Comparison of ENCODE assay signal across 8 mouse cellular contexts in genomic region chr14:31233996-31234591, GRCm38 (mm10). TPM values are rescaled to one million over a fixed set of nuclear protein-coding genes. Genes with fewer than 3 reads are reported as not detected.
DNase-seq lines count a peak whose midpoint lies in the region; ATAC-seq and TF ChIP-seq lines count a peak whose summit lies in the region.

No protein-coding gene starts in this region.

- ATAC-seq in common myeloid progenitor, adult 5-6 weeks (replicated peaks; ENCODE audit: low read depth, poor library complexity, severe bottlenecking), result peak; percentile 89
- no peak for ATAC-seq in intestine, postnatal 0 days
- ATAC-seq in midbrain, embryonic 12.5 days (ENCODE audit: low FRiP score, low read depth), result peak; percentile 49; the same call in 1 of the 2 replicates

- no peaks in the 10 kb centered on the region for H3K4me1 ChIP-seq in intestine, postnatal 0 days (replicated peaks; ENCODE audit: control insufficient read depth, insufficient read depth, low read length)
- H3K4me1 ChIP-seq in midbrain, embryonic 12.5 days, result no peaks in the 10 kb centered on the region

- H3K27ac ChIP-seq in intestine, postnatal 0 days (ENCODE audit: low read depth, low read length), result no peak overlapping the region
- no peak overlapping the region for H3K27ac ChIP-seq in midbrain, embryonic 12.5 days (replicated peaks)

- H3K4me2 ChIP-seq in intestine, postnatal 0 days (replicated peaks; ENCODE audit: low read depth), result no peak overlapping the region
- no peak overlapping the region for H3K4me2 ChIP-seq in midbrain, embryonic 12.5 days (replicated peaks)

- WGBS in intestine, postnatal 0 days, result 15% methylated on average over 11 of the region's 11 CpGs
- 24% methylated on average over 11 of the region's 11 CpGs for WGBS in midbrain, embryonic 12.5 days

- peaks cover 6% of the 10 kb centered on the region; the same call in 1 of the 2 replicates for H3K36me3 ChIP-seq in intestine, postnatal 0 days (ENCODE audit: control insufficient read depth, insufficient read depth)
- no peaks in the 10 kb centered on the region for H3K36me3 ChIP-seq in midbrain, embryonic 12.5 days

- no peaks in the 10 kb centered on the region for H3K27me3 ChIP-seq in intestine, postnatal 0 days (replicated peaks; ENCODE audit: control insufficient read depth, insufficient read depth, low read length)
- no peaks in the 10 kb centered on the region for H3K27me3 ChIP-seq in midbrain, embryonic 12.5 days

- peak; percentile 78 for DNase-seq in 3T3-L1 (ENCODE audit: low read depth, low spot score)
- peak; percentile 73 to 93 for DNase-seq in adrenal gland, adult (ENCODE audit: inconsistent age in 2 of 2, low spot score in 1 of 2)
- DNase-seq in gastrocnemius, postnatal 25 days, result peak; percentile 50
- DNase-seq in left cerebral cortex, postnatal 36 days (ENCODE audit: low spot score in 2 of 2), result peak; percentile 77 to 86
- DNase-seq in skeletal muscle tissue, adult 2 months (ENCODE audit: low read depth, low spot score), result peak; percentile 60

- no peak overlapping the region for H3K4me3 ChIP-seq in intestine, postnatal 0 days (ENCODE audit: low read depth, low read length)
- no peak overlapping the region for H3K4me3 ChIP-seq in midbrain, embryonic 12.5 days

- TF ChIP-seq CTCF in intestine, postnatal 0 days (IDR thresholded peaks at IDR 0.05; ENCODE audit: low read depth), result peak; percentile 96

- intact Hi-C loops in left cerebral cortex, postnatal 36 days (cut with DNase I), result no loop called here

- H3K9me3 ChIP-seq in intestine, postnatal 0 days (ENCODE audit: control insufficient read depth), result no peaks in the 10 kb centered on the region
- H3K9me3 ChIP-seq in midbrain, embryonic 12.5 days, result no peaks in the 10 kb centered on the region

- no peak overlapping the region for H3K9ac ChIP-seq in intestine, postnatal 0 days (ENCODE audit: low read depth, low read length)
- H3K9ac ChIP-seq in midbrain, embryonic 12.5 days (replicated peaks), result no peak overlapping the region

RNA-seq across cellular contexts. Expression of gene Sema3g, which starts 16.4 kb away (rescaled TPM):
- total RNA-seq in common myeloid progenitor, adult 5-6 weeks (2017), result not detected in 2 replicates
- total RNA-seq in gastrocnemius, postnatal 25 days (2021), result 1 to 10 TPM; 6.0 to 6.1 TPM
- 0.61 and 0.74 TPM in 2 replicates for polyA plus RNA-seq in intestine, postnatal 0 days (2015; fragmentation: Nextera tagmentation; extraction: Ambion mirVana)
- 1 to 10 TPM; 4.4 to 5.8 TPM for total RNA-seq in left cerebral cortex, postnatal 36 days (2021)
- polyA plus RNA-seq in midbrain, embryonic 12.5 days (2016; fragmentation: Nextera tagmentation; extraction: Ambion mirVana), result 0.69 and 1.1 TPM in 2 replicates

RNA-seq across cellular contexts. Expression of gene Phf7, which starts 17.0 kb away (rescaled TPM):
- total RNA-seq in common myeloid progenitor, adult 5-6 weeks (2017), result 15.6 and 16.7 TPM in 2 replicates
- total RNA-seq in gastrocnemius, postnatal 25 days (2021), result 1 to 10 TPM; 5.2 to 6.3 TPM
- polyA plus RNA-seq in intestine, postnatal 0 days (2015; fragmentation: Nextera tagmentation; extraction: Ambion mirVana), result 8.6 and 10.3 TPM in 2 replicates
- 1 to 10 TPM; 4.4 to 4.6 TPM for total RNA-seq in left cerebral cortex, postnatal 36 days (2021)
- 12.0 and 12.2 TPM in 2 replicates for polyA plus RNA-seq in midbrain, embryonic 12.5 days (2016; fragmentation: Nextera tagmentation; extraction: Ambion mirVana)

RNA-seq across cellular contexts. Expression of gene Bap1, which starts 17.2 kb away (rescaled TPM):
- 39.8 and 64.6 TPM in 2 replicates for total RNA-seq in common myeloid progenitor, adult 5-6 weeks (2017)
- 10 to 100 TPM; 41.2 to 43.0 TPM for total RNA-seq in gastrocnemius, postnatal 25 days (2021)
- polyA plus RNA-seq in intestine, postnatal 0 days (2015; fragmentation: Nextera tagmentation; extraction: Ambion mirVana), result 20.7 and 22.4 TPM in 2 replicates
- 100 to 1,000 TPM; 144 to 148 TPM for total RNA-seq in left cerebral cortex, postnatal 36 days (2021)
- polyA plus RNA-seq in midbrain, embryonic 12.5 days (2016; fragmentation: Nextera tagmentation; extraction: Ambion mirVana), result 124 and 127 TPM in 2 replicates

RNA-seq across cellular contexts. Expression of gene Nisch, which starts 17.3 kb away (rescaled TPM):
- total RNA-seq in common myeloid progenitor, adult 5-6 weeks (2017), result 82.3 and 114 TPM in 2 replicates
- total RNA-seq in gastrocnemius, postnatal 25 days (2021), result 10 to 100 TPM; 63.7 to 67.7 TPM
- polyA plus RNA-seq in intestine, postnatal 0 days (2015; fragmentation: Nextera tagmentation; extraction: Ambion mirVana), result 74.1 and 78.8 TPM in 2 replicates
- total RNA-seq in left cerebral cortex, postnatal 36 days (2021), result 100 to 1,000 TPM; 373 to 412 TPM
- polyA plus RNA-seq in midbrain, embryonic 12.5 days (2016; fragmentation: Nextera tagmentation; extraction: Ambion mirVana), result 463 and 480 TPM in 2 replicates

RNA-seq across cellular contexts. Expression of gene Tnnc1, which starts 26.0 kb away (rescaled TPM):
- not detected in 2 replicates for total RNA-seq in common myeloid progenitor, adult 5-6 weeks (2017)
- total RNA-seq in gastrocnemius, postnatal 25 days (2021), result 100 to 1,000 TPM; 137 to 627 TPM
- 1.4 and 1.6 TPM in 2 replicates for polyA plus RNA-seq in intestine, postnatal 0 days (2015; fragmentation: Nextera tagmentation; extraction: Ambion mirVana)
- 100 to 1,000 TPM in 1 of 2 experiments, 10 to 100 TPM in 1; 41.9 to 150 TPM for total RNA-seq in left cerebral cortex, postnatal 36 days (2021)
- 1.9 and 3.0 TPM in 2 replicates for polyA plus RNA-seq in midbrain, embryonic 12.5 days (2016; fragmentation: Nextera tagmentation; extraction: Ambion mirVana)
